Mouse (Mus musculus) forelimb bud, embryonic 11.5 days (tissue): Measurements from ENCODE around the gene Cd200r4.
"Not testable (repeated sequence)": the region's sequence is repeated elsewhere in the genome, so short reads cannot be mapped to it uniquely, and the experiment has no call there.

Source experiments
- DNase-seq: peaks from one replicate; pipeline ENCODE4 v3.0.0-alpha.2; 2012; ENCODE audit warnings: low read depth, low spot score

The Cd200r4 gene

GRCm38 (mm10) chr16:44811544-44811943 is at the start of gene Cd200r4:
Gene Cd200r4 (plus strand): TSS chr16:44811733.
- no peak for DNase-seq

DNA sequence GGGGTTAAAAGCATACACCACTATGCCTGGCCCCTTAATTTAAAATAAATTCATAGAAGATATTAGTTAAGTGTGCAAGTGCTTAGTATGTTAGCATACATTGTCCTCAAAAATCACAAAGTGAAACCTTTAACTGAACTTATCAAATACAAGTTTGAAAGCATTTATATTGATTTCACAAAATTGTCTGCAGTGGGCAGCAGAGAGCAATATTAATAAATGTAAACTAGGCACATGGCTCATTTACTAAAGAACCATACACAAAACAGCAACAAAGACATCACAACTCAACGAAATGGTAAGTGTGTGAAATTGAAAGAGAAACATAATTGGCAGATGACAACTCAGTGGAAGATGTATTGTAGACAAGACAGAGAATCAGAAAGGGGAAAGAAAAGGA is 49.7 kb upstream of the Cd200r4 start:
- no peak for DNase-seq

- DNase-seq, result no peak
These were observed 45.8 kb upstream of the Cd200r4 start, which contains the start of gene Cd200r1 for GRCm38 (mm10) chr16:44765555-44766319. Gene Cd200r1 (plus strand): TSS chr16:44765736.

GRCm38 (mm10) chr16:44766320-44766892 is 45.1 kb upstream of the Cd200r4 start:
- no peak for DNase-seq

- DNase-seq, result no peak
These were observed 44.0 kb upstream of the Cd200r4 start for GRCm38 (mm10) chr16:44767506-44767905.

DNA sequence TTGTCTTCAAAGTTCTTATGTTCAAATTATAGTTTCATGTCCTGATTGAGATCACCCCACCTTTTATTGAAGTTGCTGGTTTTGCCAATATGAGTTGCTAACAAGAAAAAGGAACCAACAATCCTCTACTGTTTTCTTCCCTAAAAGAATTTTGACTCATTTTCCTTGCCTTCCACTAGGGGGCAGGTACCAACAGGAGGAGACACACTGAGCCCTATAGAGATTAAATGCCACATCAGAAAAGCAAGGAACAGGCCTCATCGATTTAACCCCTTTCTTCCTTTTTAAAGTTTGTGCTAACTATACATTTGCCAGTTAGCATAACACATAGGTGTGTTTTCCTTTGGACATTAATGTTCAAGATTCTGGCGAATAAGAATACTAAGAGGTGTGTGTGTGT is 43.6 kb upstream of the Cd200r4 start:
- DNase-seq, result peak; percentile 19

GRCm38 (mm10) chr16:44772577-44772976 is 39.0 kb upstream of the Cd200r4 start:
- no peak for DNase-seq

GRCm38 (mm10) chr16:44773673-44774072 is 37.9 kb upstream of the Cd200r4 start:
- DNase-seq, result no peak

DNA sequence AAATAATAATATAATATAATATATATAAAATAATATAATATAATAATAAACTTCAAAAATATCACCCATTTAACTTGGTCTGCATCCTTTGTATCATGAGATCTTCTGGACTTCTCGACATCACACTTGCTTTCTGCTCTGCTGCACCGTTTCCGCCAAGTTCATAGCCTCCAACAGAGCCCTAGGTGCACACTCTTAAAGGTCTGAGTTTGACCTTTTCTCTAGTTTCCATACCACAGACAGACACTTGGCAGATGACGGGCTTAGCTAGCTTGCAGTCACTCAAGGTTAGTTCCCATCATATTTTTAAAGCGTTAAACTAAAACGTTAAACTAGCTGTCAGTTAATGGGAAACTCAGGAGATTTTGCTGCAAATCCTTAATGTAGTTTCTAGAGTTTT is 37.3 kb upstream of the Cd200r4 start:
- DNase-seq, result no peak

DNA sequence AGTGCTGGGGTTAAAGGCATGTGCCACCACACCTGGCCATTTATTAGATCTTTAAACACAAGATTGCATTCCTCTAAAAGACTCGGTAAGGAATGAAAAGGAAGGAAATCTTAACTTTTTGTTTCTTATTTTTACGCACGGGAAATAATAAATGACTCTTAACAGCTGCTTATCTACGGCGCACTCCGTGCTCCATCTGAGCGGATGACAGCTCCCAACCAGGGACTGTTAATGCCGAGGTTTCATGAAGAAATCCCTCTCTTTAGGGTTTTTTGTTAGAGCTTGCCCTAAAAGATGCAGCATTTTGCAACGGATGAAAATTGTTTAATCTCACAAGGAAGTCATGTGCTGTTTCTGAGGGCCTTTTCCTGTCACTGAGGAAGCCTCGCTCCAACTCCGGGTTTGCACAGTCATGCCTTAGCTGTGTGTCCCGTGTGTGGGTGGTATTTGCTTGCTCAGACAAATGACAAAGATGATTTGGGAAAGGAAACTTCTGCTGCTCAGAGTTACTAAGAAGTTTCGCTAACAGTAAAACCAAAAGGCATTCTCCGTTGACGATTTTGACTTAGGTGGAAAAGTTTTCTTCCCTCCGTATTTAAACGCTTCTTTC is 32.9 kb upstream of the Cd200r4 start:
- no peak for DNase-seq

DNA sequence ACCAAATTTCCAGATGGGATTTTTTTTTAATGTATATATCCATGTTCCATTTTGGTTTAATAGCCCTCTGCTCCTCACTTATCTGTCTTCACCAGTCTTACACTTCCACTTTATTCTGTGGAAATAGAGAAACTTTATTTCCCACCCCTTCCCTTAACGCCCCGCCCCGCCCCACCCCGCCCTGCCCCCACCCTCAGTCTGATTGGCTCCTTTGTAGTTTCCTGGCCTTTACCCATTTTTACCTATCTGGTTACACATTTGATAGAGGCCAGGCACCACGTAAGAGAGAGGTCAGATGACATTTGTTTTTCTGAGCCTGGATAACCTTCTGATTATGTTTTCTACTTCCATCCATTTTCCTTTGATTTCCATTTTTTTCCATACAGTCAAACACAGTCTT is 32.0 kb upstream of the Cd200r4 start:
- DNase-seq, result no peak

DNA sequence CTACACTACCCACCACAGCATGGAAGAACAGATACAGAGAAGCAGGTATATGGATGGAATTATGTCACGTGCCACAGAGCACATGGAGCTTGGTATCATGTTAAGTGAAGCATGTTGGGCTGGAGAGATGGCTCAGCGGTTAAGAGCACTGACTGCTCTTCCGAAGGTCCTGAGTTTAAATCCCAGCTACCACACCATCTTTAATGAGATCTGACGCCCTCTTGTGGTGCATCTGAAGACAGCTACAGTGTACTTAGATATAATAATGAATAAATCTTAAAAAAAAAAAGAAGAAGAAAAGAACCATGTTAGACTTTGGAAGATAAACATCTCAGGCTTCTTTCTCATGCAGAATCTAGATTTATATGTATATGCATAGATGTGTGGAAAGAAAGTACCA is 30.8 kb upstream of the Cd200r4 start:
- DNase-seq, result no peak

- no peak for DNase-seq
These were observed 24.6 kb upstream of the Cd200r4 start for GRCm38 (mm10) chr16:44786934-44787333.

GRCm38 (mm10) chr16:44794416-44794815 is 17.1 kb upstream of the Cd200r4 start:
- no peak for DNase-seq

GRCm38 (mm10) chr16:44805976-44806375 is 5.6 kb upstream of the Cd200r4 start:
- no peak for DNase-seq

DNA sequence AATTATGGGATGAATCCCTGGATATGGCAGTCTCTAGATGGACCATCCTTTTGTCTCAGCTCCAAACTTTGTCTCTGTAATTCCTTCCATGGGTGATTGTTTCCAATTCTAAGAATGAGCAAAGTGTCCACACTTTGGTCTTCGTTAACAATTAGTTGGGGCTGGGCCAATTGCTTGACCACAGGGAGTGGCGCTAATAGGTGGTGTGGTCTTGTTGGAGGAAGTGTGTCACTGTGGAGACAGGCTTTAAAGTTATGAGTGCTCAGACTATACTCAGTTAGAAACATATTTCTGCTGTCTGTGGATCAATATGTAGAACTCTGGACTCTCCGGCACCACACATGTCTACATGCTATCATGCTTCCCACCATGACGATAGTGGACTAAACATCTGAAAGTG is 1.3 kb upstream of the Cd200r4 start:
- not testable (repeated sequence) for DNase-seq

DNA sequence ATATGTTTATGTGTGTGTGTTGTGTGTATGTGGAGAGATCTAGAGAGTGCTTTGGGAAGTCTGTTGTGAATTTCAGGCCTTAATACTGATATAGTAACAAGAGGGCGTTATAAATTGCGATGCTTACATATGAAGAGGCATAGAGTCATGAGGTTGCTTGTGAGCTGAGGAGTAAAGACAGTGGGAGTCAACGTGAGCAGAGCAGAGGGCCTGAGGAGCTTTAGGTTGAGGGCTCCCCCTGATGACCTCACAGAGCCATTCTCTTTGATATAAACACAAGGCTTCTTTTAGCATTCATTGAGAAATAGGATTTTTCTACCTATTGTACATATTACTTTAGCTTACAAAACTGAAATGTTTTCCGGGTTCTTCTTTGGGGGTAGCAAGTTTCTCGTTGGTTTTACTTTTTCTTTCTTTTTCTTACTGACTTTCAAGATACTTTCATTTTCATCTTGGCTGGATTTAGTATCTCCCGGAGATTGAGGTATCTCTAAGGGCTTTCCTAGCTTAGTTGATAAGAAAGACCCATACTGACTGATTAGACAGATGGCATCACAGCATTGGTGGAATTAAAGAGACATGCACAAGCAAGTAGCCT is 1.0 kb downstream of the Cd200r4 start:
- no peak for DNase-seq

GRCm38 (mm10) chr16:44818010-44818409 is 6.5 kb downstream of the Cd200r4 start:
- DNase-seq, result no peak

DNA sequence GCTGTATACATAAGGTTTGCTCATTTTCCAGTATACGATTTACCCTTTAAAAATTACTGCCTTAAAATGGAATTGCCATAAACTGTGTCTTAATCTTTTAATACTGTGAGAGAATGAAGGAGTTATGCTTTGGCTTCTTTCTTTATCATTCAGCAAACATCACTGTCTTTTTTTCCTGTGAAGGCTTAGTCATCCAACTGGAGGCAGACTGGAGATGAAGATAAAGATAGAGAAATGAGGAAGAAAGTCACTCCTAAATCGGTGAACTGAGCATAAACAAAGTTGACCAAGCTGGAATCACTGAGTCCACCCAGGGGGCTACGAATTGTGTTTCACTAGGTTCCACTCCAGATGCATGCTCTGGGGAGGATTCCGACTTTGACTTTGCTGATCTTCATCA is 9.0 kb downstream of the Cd200r4 start:
- no peak for DNase-seq

DNA sequence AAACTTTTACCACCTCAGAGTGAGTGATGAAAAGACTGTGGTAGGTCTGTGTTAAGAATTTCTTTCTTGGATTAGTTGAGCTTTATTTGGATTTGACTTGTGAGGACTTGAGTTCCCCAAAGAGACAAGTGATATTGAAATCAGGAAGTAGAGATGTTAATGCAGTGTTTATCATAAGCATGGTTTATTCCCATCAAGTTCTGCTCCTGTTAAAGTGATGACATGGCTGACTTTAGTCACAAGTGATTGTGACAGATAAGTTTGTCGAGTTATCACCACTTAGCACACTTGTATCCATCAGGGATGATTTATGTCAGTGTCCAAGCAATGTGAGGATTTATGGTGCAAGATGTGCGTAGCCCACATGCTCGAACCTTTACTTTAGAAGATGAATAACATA is 20.8 kb downstream of the Cd200r4 start:
- no peak for DNase-seq

DNA sequence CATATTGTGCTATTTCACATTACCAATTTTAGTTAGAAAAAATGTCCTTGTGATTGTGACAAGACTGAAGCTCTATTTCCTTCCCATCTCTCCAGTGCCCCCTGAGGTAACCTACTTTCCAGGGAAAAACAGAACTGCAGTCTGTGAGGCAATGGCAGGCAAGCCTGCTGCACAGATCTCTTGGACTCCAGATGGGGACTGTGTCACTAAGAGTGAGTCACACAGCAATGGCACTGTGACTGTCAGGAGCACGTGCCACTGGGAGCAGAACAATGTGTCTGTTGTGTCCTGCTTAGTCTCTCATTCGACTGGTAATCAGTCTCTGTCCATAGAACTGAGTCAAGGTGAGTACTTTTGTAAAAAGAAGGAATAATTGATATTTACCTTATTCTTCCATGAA is 21.7 kb downstream of the Cd200r4 start:
- not testable (repeated sequence) for DNase-seq

DNA sequence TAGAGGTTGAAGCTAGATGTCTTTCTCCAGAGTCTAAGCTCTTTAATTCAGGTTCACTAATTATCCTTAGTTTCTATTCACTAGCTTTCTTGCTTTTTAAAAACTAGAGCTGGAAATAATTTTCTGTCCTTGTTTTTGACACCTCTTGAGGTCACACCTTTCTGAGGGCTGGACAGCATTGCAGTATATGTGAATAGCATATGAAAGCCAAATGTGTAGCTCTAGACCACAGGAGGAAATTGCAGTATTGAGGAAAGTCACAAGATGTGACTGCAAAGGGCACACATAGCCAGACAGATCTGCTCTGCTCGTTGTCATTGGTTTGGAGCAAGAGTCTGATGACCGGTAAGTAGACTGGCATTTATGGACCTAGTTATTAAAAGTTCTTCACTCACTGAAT is 55.3 kb downstream of the Cd200r4 start, which contains the start of gene Cd200r2:
Cd200r2 (plus strand) TSS at position 301 of the 400 bp plus-strand sequence.
- no peak for DNase-seq
